Mouse (Mus musculus) layer of hippocampus, postnatal 36 days (tissue): ENCODE measurements around the gene Vldlr. TPM values are rescaled to one million over a fixed set of nuclear protein-coding genes. Genes with fewer than 3 reads are reported as not detected.

ENCODE experiments used
- DNase-seq, 2 experiments: peaks; one replicate each; pipeline ENCODE4 v3.0.0; 2022
- total RNA-seq, 2 experiments: library from RNA; stranded (reverse); gene quantifications; 2 replicates each; pipeline ENCODE4 v1.2.3; 2021

Vldlr gene
- 10 to 100 TPM; 49.0 to 50.6 TPM for total RNA-seq

DNA sequence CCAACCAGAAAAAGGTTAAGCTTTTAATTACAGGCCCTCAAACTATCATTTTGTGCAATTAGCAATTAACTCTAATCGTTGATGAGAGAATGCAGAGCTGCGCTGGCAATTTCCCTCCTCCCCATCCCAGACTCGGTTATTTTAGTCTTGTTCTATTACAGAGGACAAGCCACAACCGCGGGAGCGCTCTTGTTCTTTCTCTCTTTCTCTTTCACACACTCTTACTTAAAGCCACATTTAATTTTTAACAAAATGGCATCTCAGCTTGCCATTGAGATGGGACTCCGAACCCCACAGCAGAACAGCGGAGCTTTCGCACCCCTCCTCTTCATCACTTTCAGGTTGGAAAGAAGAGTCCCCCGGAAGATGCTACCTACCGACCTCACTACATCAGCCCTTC lies at the start of gene Vldlr:
Vldlr (plus strand) TSS at position 167 of the 400 bp plus-strand sequence.
- no peak for DNase-seq

DNA sequence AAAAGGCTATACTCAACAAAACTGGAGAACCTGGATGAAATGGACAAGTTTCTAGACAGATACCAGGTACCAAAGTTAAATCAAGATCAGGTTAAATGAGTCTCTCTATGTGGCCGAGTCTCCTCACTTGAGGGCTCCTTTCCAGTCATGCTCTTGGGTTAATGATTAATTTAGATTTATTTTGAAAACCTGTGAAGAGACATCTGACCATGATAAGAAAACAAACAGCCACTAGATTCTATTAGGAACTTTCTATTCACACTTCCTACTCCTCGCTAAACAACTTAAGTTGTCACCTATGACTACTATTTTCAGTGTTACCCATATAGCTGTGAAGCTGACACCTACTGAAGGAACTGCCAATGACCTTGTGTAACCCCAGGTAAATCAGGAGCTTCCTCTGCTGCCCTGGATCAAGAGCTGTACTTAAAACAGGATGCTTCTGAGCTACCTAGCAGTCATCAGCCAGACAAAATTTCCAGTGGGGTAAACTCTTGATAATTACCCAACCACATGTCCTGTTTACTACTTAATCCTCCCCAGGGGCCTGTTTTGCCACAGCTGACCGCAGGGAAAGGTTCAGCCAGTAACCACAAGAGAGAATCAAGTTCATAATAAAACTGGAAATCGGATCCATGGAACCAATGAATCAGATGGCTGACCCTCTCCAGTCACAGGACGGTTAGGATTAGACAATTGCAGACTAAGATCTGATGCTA lies 48.5 kb upstream of the Vldlr start:
- DNase-seq: no peak

DNA sequence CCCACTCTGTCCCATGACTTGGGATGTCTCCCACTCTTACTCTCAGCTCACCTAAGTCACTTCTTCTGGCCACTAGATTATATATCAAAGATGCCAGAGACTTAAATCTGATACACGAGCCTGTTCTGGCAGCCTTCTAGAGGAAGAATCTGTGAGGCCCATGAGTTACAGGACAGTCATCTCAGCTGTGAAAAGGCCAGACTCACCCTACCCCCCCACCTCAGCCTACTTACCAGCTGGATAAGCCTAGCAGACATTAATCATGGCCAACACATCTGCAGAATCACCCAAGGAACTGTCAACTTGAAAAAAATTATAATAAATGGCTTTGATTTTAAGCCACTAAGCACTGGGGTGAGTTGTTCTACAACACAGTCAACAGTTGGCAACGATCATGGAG lies 42.4 kb upstream of the Vldlr start:
- no peak for DNase-seq

DNA sequence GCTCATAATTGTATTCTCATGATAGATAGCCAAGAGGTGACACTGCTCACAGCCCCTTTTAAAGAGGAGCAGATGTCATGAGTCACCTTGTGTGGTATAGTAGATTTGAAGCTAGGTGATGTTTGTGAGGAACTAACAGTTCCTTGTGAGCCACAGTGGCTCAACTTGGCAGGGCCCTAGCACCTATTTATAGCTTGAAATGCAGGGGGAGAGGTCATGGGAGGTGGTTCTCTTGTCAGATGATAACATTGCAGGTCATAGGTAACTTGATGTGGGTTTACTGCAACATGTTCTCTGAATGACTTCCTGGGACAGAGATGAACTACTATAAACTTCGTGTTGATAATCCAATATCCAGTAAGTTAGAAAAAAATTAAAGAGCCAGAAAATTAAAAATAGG lies 40.7 kb upstream of the Vldlr start:
- DNase-seq: no peak

DNA sequence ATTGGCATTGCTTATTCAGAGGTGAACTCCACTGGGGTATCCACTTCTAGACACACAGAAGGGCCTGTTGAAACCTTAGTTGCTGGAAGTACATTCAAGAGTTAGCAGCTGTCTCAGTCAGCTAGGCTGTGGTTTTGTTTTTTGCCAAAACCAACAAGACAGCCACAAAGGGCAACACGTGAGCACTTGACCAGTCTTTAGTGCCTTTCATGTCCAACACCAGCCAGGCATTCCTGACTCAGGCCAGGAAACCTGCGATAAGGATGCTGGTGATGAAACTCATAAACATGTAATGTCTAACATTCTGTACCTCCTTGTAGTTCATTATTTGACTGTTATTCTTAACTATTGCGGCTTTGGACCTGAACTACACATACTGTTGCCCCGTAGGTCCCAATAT lies 39.7 kb upstream of the Vldlr start:
- DNase-seq: no peak

DNA sequence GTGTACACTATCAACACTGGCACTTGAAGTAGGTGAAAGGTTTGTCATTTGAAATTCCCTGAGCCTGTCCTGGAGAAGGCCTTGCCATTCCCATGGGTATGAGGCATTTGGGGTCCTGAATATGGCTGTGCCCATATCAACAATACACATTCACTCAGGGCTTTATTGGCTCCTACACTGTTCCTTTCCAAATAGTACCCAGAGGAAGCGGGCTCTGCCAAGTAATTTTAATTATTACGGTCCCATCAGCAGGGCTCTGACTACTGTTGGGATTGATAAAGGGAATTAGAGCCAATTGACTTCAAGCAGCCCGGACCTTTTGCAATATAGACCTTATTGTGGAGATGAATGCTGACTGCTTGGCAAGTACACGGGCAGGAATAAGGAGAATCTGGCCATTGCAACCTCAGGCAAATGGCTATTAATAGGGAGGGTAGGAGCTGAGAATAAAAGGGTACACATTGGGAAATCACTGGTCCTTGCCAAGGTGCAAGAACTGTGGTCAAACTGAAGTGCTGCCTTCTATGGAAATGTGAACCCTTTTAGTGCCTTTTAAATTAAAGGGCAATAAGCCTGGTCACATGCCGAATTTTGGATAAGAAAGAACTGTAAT lies 38.0 kb upstream of the Vldlr start:
- no peak for DNase-seq

DNA sequence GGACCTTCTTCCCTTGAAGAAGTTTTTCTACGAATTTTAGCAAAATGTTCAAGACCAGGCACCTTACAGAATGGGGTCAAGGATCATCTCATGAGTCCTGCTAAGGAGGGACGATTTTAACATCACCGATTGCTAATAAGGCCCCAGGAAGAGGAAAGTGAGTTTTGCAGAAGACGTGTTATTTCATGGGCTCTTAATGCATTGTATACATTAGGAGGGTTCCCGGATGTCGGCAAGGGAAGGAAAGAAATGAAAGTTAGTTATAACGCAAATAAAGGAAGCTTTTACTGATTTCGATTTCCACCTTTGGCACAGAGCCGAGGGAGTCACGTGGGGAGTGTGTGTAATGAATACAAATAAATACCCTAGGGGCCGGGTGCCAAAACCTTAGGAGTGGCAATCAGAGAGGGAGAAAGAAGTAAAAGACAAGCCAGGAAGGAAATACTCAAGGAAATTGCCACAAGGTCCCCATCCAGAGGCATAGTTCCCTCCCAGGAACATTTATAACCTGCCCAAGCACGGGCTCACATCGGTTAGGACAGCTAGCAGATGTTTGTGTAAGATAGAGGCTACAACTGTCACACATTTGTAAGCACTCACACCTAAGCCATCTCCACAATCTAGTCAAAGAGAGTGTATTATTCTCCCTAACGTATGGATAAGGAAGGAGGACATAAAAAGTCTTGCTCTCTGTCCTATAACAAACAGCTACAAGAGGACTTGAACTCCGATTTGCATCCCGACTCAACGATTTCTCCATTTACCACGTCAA lies 35.7 kb upstream of the Vldlr start:
- DNase-seq: peak in 1 of 2 experiments; percentile 7

DNA sequence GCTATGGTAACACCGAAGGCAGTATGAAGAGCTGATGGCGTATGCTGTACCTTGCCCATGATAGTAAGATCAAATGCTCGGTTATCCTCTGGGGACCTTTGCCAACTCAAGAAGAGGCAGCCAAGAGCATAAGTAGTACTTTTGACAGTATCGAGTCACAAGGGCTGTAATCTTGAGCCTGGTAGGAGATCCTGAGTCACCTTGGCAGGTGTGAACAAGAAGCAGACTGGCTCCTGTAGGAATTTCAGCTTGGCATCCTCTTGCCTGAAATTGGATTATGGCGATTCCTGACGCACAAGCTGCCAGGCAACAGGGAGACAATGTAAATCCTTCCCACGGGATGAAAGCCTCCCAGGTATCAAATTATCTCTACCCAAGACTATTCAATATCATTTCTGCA lies 32.8 kb upstream of the Vldlr start:
- no peak for DNase-seq

DNA sequence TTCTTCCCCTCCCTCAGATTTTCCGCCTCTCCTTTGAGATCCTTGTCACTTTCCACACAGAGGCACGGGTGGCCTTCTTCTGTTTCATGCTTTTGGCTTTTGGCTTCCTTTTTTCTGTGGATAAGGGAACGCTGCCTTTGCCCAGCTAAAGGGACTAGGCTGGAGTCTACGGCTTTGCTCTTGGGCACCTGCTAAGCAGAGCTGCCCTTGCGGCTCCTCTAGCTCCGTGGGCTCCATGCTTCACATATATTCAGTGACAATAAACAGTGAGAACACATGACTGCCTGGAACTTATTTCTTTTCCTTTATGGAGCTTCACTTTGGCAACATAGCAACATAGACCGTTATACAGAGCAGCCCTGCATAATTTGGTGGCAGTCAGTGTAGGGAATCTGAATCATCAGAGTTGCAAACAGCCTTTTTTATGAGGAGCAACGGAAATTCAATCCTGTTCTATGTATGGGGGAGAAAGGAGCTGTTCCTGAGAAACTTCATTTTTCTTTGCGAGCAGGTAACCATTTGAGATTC lies 12.5 kb upstream of the Vldlr start:
- no peak for DNase-seq

DNA sequence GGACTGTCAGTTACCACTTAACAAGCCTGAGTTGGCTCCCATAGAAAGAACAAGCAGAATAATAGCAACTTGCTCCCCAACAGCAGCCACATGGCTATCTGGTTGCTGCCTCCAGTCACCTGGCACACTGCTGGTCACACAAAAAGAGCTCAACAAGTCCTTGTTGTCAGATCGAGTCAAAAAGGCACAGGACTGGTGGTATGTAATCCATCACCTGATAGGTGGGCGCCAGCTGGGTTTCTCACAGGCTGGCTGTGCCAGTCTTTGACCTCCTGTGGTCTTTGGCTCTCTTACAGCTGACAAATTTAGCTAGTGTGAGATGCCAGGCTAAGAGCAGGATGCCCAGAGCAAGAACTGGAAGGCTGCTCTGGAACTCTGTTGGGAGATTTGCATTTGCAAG lies 5.3 kb upstream of the Vldlr start:
- no peak for DNase-seq

DNA sequence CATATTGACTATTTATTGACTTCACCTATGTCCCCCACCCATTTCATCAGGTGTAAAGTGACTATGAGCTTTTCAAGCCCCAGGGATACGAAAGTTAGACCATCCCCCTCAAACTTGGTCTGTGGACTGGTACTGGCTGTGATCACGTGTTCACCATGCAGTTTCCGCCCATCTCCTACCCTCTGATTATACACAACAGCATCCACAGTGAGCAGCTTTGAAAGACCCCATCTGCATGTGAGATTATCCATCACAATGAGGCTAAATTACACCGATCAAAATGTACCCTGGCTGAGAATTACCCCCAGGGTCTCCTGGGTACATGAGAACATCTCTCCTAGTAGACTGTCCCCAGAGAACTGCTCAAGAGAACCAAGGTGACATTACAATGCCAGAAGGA lies 688 bp upstream of the Vldlr start:
- no peak for DNase-seq

DNA sequence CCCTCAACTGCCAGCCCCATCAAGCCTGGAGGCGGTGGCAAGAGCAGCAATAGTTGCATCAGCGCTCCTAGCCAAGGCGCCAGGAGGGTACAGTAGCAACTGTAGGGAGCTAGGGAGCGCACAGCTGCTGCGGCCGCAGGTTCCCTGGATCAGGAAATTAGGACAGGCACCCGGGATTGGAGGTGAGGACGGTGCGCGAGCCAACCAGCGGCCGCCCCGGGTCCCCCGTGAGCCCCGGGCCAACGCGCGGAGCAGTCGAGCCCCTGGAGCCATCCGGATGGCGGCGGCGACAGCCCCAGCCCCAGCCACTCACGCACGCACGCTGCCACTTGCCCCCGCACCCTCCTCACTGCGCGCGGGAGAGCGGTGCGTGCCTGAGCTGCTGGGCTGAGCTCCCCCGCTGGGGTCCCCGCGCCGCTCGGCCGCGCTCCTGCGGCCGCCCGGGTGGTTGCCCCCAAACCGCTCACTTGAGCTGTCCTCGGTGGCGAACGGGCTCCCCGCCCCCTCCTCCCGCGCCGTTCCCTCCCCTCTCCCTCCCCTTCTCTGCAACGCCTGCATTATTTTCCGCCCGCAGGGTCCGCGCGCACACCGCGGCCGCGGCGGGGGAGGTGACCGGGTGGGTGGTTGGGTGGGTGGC lies 601 bp downstream of the Vldlr start:
- DNase-seq: peak; percentile 71 to 72

DNA sequence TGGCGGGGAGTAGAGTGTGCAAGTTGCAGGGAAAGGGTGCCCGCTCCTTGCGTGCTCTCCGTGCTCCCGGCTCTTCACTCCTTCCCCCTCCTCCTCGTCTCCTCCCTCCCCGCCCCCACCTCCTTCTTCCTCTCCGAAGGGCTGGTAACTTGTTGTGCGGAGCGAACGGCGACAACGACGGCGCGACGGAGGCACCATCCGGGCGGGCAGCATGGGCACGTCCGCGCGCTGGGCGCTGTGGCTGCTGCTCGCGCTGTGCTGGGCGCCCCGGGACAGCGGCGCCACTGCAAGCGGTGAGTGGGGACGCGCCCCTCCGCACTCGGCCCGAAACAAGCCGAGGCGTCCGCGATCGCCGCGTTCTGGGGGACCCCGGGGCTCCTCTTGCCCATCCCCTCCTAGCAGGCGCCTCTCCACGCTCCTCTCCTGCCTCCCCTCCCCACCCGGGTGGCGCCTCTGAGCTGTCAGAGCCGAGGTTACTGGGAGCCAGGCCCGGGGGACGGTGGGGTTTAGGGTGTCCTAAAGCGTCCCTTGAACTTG lies 1.2 kb downstream of the Vldlr start:
- peak; percentile 77 to 79 for DNase-seq

DNA sequence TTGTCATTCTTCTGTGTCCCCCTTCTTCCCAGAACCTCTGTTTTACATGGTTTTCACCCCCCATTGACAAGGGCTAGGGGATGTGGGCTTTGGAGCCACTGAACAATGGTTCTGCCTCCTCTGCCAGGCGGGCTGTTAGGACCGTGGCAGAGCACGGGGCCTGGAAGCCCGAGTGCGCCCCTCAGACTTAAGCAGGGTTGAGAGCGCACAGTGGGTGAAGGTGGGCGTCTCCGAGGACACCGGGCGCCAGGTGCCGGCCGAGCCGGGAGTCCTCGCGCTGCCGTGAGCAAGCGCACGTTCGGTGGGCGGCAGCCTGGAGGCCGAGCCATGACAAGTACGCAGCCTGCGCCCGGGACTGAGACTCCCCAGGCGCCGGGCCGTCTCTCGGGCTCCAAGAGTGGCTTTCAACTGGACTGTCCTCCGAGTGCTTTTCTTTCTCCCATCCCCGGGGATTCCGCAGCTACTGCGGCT lies 1.7 kb downstream of the Vldlr start:
- DNase-seq: peak in 1 of 2 experiments; percentile 42

DNA sequence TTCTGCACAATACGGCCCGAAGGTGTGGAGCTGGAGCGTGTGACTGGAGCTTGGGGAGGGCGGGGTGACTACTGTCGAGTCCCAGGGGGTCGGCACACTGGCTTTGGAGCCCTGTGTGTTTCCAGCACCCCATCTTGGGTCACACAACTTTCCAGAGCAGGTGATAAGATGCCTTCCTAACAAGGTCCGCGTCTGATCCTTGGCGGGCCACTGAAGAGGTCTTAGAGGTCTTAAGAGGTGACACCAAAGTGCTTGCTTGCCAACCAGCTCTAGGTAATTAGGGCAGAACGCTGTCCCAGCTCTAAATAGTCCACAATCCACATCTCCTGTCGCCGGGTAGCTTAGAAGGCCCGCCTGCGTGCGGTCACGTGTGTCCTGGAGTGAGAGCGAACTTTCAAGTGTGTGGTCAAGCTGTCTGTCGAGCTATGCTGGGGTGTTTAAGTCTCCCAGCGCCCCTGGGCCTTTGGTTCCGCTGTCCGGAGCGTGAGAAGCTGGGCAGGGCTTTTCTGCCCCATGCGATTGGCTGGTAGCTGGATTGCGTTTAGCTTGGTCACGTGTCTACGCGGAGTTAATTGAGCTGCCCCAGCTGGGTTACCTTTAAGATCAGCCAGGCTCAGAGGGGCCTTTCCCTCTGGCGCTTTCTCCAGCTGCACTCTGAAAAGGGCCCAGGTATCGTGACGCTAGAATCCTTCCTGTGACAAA lies 2.4 kb downstream of the Vldlr start:
- peak; percentile 71 to 72 for DNase-seq

DNA sequence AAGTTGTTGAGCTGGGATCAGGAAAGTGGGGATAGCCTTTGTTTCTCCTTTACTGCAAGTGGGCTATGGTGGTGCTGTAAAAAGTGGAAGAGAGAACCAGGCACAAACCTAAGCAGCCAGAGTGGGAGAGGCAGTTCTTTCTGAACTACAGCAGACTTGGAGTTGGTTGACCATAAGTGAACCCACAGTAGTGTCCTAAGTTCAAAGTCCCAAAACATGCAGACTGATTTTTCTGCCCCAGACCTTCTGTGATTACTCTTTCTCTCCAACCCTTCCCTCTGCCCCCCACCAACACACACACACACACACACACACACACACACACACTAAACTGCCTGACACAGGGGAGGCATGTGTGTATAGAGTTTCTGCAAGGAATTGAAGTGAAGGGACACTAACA lies 3.3 kb downstream of the Vldlr start:
- DNase-seq: no peak

DNA sequence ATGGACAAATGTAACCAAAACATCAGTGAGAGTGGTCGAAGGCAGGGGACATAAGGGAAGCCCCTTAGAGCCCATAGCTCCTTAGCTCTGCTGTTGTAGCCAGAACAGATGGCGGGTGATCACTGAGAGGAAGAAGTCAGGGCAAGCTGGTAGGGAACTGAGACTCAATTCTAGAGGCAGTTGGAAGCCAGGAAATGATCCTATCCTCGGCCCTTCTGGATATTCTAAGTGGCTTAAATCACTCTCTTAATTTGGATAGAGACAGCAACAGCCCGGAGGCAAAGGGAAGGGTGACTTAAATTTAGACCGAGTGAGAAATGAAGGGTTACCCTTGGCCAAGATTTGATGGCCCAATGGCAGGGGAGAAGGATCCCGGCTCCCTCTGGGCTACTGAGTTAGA lies 6.8 kb downstream of the Vldlr start:
- DNase-seq: no peak

DNA sequence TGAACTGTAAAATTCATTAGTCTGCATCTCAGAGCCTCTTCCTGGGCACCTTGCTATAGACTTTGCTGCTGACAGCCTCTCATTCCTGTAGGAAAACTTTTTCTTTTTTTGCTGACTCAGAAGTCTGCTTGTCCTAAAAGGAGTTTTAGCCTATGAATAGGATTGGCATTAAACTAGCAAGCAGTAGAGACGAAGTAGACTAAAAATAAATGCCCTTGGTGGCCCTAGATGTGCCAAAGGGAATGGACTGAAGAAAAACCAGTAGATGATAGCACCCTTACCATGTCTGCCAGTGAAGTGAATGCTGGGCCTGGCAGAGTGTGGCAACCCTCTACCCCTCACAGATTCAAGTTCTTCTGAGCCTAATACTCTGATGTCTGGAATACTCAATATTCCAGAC lies 8.1 kb downstream of the Vldlr start:
- DNase-seq: no peak

DNA sequence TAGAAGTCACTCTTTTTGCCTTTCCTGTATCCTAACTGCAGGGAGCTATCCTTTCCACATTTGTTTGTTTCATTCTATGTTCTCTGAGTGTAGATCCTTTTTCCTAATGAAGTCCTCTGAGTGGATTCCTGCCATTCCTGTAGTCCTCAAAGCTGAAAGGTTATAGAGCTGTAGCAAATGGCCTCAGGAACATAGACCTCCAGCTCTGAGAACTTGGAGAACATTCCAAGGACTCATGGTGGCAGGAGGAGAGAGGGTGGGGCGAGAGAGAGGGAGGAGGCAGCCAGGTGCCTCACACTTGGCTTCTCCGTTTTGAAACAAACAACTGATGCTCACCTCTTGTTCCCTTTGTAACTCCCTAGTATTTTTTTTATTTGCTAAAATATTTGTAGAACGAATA lies 10.3 kb downstream of the Vldlr start:
- DNase-seq: no peak

DNA sequence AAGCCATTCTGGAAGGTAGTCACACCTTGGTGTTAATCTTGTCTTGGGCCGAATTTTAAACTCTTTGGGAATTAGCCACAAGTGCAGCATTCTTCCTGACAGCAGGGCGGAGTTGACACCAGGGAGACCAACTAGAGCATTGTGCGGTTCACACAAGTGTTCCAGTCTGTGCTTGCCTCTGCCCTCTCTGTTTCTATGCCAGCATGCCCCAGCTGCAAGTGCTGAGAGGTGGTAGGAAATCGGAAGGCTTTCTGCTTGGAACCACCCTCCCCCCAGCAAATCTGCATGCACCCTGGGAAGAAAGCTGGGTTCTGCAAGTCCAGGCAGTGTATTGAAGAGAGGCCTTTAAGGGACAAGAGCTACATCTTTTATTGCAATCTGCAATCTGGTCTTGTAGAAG lies 10.8 kb downstream of the Vldlr start:
- peak in 1 of 2 experiments; percentile 53 for DNase-seq

DNA sequence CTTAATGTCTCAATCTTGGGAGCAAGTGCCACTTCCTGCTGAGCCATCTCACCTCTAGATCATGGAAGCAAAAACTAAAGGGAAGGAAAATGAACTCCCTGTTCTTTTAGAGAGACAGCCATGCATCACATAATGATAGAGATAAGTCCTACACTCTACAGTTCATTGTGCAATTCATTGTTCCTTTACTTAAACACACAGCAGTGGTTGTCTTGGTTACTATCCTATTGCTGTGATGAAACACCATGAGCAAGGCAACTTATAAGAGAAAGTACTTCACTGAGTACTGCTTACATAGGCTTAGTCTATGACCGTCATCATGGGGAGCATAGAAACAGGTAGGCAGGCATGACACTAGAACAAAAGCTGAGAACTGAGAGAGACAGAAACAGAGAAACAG lies 12.0 kb downstream of the Vldlr start:
- DNase-seq: no peak

DNA sequence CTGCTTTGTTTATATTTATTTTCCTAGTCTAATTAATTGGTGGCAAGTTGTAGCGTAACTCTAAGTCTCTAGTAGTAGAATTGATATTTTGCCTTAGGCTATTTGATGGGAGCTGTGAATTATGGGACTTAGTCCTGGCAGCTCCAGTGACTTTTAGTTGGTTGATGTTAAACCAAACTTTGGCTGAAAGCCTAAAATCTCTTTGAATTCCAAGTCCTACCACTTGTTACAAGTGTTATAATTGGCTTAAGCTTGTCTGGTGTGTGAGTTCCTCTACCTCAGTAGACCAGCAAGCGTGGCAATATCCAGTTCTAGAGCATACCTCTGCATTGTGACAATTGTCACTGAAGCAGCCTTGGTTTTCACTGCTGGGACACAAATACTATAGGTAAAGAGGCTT lies 17.1 kb downstream of the Vldlr start:
- DNase-seq: no peak
